Mouse (Mus musculus): ENCODE measurements around the gene Nudt19.

Nudt19 gene

GRCm38 (mm10) chr7:35556205-35556603, at the start of gene Nudt19:
Nudt19 (minus strand) TSS chr7:35556304.
- ChIA-PET POLR2A (interaction anchor here (0.6 to 7.8 kb wide), 17 partner anchors 10 to 205 kb away, joined by 3 to 54 read pairs (median 4); partner anchors contain the start of genes Ankrd27 (in 3 of the 4) and Rgs9bp (in 2 of the 4)), CTCF (interaction anchor here in 2 of 4 experiments (1.0 to 3.2 kb wide), 6 partner anchors 10 to 72 kb away, joined by 3 to 16 read pairs (median 5); partner anchors contain the start of gene Rgs9bp (in 1 of the 2))

GRCm38 (mm10) chr7:35602766-35603165, 46.7 kb upstream of the Nudt19 start:
- ChIA-PET POLR2A (interaction anchor here in 2 of 4 experiments (0.7 to 0.9 kb wide), 2 partner anchors 17 to 46 kb away, joined by 3 to 4 read pairs; partner anchors contain the start of gene Ankrd27 (in 1 of the 2)), CTCF (no interaction called here)

DNA sequence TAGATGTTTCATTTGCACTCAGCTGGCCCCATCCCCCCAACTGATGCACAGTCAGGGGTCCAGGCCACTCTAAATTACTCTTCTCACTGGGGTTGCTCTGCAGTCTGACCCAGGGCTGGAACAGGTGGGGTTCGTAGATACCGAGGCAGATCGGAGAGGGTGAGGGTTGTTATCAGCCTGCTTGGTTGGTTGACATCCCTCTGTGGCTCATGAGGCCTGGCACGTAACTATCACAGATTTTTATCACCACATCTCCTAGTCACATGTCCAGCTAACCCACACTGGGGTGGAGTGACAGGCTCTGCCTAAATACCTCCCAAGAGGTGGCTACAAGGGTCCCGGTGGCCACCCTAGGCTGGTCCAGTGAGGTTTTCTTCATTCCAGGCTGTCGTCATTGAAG, 45.0 kb upstream of the Nudt19 start:
- ChIA-PET POLR2A (interaction anchor here in 3 of 4 experiments (0.7 to 7.1 kb wide), 5 partner anchors 10 to 28 kb away, joined by 3 to 38 read pairs (median 3); partner anchors contain the start of genes Ankrd27 (in 2 of the 3) and Rgs9bp (in 2 of the 3)), CTCF (interaction anchor here in 3 of 4 experiments (0.5 to 1.7 kb wide), 3 partner anchors 28 to 78 kb away, joined by 6 to 8 read pairs (median 7); no protein-coding TSS in a partner anchor)

DNA sequence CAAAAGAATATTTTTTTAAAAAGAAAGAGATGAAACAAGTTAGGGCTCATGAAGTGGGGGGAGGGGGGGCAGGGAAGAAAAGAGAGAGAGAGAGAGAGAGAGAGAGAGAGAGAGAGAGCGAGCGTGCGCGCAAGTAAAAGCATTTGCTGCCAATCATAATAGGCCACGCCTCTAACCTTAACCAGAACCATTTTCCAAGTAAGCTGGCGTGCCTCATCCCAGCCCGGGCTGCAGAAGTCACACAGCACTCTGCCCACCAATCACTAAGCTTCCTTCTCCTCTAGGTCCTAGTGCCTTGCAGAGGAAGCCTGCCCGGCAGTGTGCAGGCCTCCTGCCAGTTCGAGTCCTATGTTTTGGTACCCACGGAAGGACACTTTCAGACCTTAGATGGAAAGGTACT, 43.9 kb upstream of the Nudt19 start:
- CTCF ChIA-PET = interaction anchor here (0.5 to 1.8 kb wide), 9 partner anchors 12 to 59 kb away, joined by 3 to 7 read pairs (median 4); no protein-coding TSS in a partner anchor
- POLR2A ChIA-PET = interaction anchor here in 3 of 4 experiments (0.6 to 7.1 kb wide), 8 partner anchors 14 to 233 kb away, joined by 3 to 38 read pairs (median 4); partner anchors contain the start of genes Ankrd27 (in 3 of the 3) and Rgs9bp (in 2 of the 3)

- POLR2A ChIA-PET = interaction anchor here in 3 of 4 experiments (0.6 to 7.1 kb wide), 5 partner anchors 13 to 117 kb away, joined by 3 to 38 read pairs (median 4); partner anchors contain the start of genes Ankrd27 (in 3 of the 3) and Rgs9bp (in 2 of the 3)
- CTCF ChIA-PET = interaction anchor here in 3 of 4 experiments (0.6 to 1.8 kb wide), 8 partner anchors 11 to 59 kb away, joined by 3 to 7 read pairs (median 4); no protein-coding TSS in a partner anchor
Measured at GRCm38 (mm10) chr7:35599492-35599891, 43.4 kb upstream of the Nudt19 start.

- POLR2A ChIA-PET = interaction anchor here in 2 of 4 experiments (1.0 to 7.1 kb wide), 6 partner anchors 9 to 11 kb away, joined by 4 to 38 read pairs (median 7); partner anchors contain the start of genes Ankrd27 (in 2 of the 2) and Rgs9bp (in 2 of the 2)
- CTCF ChIA-PET = interaction anchor here in 1 of 4 experiments (0.8 to 2.2 kb wide), 4 partner anchors 8 to 65 kb away, joined by 3 to 4 read pairs (median 4); partner anchors contain the start of genes Ankrd27 and Rgs9bp
Measured at GRCm38 (mm10) chr7:35594311-35594710, 38.2 kb upstream of the Nudt19 start.

DNA sequence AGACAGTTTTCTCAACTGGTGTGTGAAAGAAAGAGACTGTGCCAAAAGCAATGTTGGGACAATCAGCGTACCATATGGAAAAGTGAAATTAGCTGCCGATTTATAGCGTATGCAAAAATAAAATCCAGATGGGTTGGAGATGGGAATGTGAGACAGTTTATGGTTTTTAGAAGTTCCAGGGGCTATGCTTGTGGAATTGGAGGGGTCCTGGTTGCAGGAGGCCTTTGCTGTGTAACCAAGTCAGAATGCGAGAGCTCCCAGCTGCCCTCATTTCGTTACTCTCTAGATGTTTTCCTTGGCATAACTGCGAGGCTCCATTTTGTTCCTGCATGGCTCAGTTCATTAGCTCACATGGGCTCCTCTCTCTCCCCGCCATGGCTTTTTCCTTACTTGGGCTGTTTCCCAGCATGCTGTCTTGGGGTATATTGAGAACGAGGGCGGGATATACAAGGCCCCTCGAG, 34.7 kb upstream of the Nudt19 start:
- POLR2A ChIA-PET = interaction anchor here in 3 of 4 experiments (0.6 to 1.4 kb wide), 8 partner anchors 8 to 500 kb away, joined by 3 to 4 read pairs (median 3); no protein-coding TSS in a partner anchor
- CTCF ChIA-PET = interaction anchor here in 1 of 4 experiments (0.6 kb wide), 2 partner anchors 10 to 67 kb away, joined by 3 read pairs; no protein-coding TSS in a partner anchor

DNA sequence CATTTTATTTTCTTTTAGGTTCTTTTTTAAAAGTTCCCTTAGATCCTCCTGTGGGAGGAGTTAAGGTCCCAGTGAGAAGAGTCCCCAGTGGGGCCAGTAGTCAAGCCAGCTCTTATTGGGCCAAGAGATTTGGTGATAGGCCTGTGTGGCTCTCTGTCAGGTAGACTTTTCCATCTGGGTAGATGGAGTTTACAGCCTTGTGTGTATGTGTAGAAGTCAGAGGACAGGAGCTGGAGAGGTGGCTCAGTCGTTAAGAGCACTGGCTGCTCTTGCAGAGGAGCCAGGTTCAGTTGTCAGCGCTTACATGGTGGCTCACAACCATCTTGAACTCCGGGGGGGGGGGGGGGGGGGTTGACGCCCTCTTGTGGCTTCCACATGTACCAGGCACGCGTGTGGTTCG, 33.4 kb upstream of the Nudt19 start:
- ChIA-PET CTCF (interaction anchor here in 2 of 4 experiments (0.6 kb wide), 3 partner anchors 73 to 294 kb away, joined by 3 to 5 read pairs (median 4); no protein-coding TSS in a partner anchor), POLR2A (interaction anchor here in 2 of 4 experiments (0.6 to 1.4 kb wide), 3 partner anchors 46 to 1046 kb away, joined by 3 read pairs; no protein-coding TSS in a partner anchor)

GRCm38 (mm10) chr7:35588680-35589428, 32.8 kb upstream of the Nudt19 start:
- POLR2A ChIA-PET = interaction anchor here in 1 of 4 experiments (0.6 kb wide), 1 partner anchor 330 kb away, joined by 3 read pairs; no protein-coding TSS in a partner anchor
- CTCF ChIA-PET = interaction anchor here in 3 of 4 experiments (0.6 to 0.9 kb wide), 4 partner anchors 11 to 293 kb away, joined by 3 to 5 read pairs (median 4); no protein-coding TSS in a partner anchor

DNA sequence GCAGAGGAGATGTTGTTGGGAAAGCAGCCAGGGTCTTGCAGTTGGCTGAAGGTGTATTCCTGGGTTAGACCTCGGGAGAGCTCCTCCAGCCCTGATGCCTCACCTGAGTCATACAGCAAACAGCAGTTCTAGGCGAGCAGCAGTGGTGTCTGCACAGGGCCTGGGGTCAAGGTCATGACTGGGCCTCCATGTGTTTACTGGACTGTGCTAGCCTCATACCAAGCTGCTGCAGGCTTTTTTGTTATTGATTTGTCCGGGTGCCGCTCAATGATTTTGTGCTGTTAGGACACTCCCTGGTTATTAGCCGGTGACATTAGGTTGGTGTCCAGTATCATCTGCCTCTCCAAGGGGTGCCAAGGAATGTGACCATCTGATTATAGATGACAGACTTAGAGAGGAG, 31.6 kb upstream of the Nudt19 start:
- ChIA-PET POLR2A (interaction anchor here in 2 of 4 experiments (0.5 to 7.7 kb wide), 5 partner anchors 8 to 273 kb away, joined by 3 to 54 read pairs (median 3); partner anchors contain the start of genes Nudt19 (in 1 of the 2) and Rhpn2 (in 1 of the 2)), CTCF (interaction anchor here in 2 of 4 experiments (0.6 to 4.5 kb wide), 3 partner anchors 41 to 743 kb away, joined by 3 to 12 read pairs (median 5); no protein-coding TSS in a partner anchor)

DNA sequence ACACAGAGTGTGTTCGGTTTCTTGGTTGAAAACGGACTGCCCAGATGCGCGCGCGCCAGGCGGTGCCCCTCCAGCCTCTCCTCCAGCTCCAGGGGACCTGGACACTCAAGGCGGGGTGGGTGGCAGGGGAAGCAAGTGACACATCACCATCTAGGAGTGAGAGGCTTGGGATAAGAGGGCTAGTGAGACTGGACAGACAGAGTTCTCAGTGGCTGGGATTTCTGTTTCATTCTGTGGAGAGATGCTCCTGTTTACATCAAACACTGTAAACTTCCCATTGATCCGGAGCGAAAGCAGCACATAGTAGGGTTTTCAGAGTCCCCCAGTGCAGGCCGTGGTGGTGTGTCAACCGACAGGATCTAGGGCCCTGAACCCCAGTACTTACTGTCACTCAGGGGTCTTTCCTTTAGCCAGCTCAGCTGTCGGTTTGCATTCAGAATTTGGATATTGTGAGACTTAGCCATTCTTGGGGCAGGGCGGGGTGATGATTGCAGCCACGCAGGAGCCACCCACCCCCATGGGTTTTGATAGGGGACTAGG, 30.9 kb upstream of the Nudt19 start:
- ChIA-PET CTCF (interaction anchor here in 2 of 4 experiments (0.6 to 4.5 kb wide), 5 partner anchors 19 to 742 kb away, joined by 3 to 12 read pairs (median 4); no protein-coding TSS in a partner anchor), POLR2A (interaction anchor here in 3 of 4 experiments (0.5 to 7.7 kb wide), 24 partner anchors 8 to 293 kb away, joined by 3 to 54 read pairs (median 6); partner anchors contain the start of genes Nudt19 (in 2 of the 3) and Rhpn2 (in 1 of the 3))

GRCm38 (mm10) chr7:35586055-35586905, 30.2 kb upstream of the Nudt19 start, which contains the start of gene Ankrd27:
Ankrd27 (plus strand) TSS chr7:35586244.
- ChIA-PET POLR2A (interaction anchor here (0.6 to 7.7 kb wide), 67 partner anchors 8 to 1805 kb away, joined by 3 to 54 read pairs (median 4); partner anchors contain the start of genes Nudt19 (in 3 of the 4), Dpy19l3 (in 2 of the 4), Cebpa (in 1 of the 4) and Cep89 (in 1 of the 4)), CTCF (interaction anchor here in 3 of 4 experiments (0.7 to 4.5 kb wide), 16 partner anchors 9 to 317 kb away, joined by 3 to 16 read pairs (median 4); partner anchors contain the start of gene Rhpn2 (in 1 of the 3))

- CTCF ChIA-PET = interaction anchor here (0.6 to 4.5 kb wide), 25 partner anchors 10 to 320 kb away, joined by 3 to 16 read pairs (median 3); partner anchors contain the start of gene Rhpn2 (in 1 of the 4)
- POLR2A ChIA-PET = interaction anchor here (0.6 to 7.7 kb wide), 74 partner anchors 8 to 1806 kb away, joined by 3 to 54 read pairs (median 4); partner anchors contain the start of genes Nudt19 (in 3 of the 4), Dpy19l3 (in 2 of the 4), Cebpa (in 1 of the 4) and Cep89 (in 1 of the 4)
Measured at GRCm38 (mm10) chr7:35585191-35586054, 29.3 kb upstream of the Nudt19 start, which contains the start of gene Rgs9bp. Rgs9bp (minus strand) TSS chr7:35585582.

DNA sequence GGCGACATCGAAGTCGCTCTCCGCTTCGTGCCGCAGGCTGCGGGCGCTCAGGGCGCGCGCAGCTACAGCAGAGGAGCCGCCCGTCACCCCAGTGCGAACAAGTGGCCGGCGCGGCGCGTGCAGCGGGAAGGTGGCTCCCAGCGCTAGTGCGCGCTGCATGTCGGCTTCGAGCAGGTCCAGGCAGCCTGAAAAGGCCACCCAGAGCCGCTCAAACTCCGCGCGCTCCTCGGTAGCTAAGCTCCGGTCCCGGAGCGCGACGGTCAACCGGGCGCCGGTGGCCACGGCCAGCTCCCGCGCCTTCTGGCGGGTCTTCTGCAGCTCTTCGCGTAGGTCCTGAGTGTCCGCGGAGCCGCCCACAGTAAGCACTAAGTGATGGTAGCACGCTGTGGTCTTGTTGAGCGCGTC, 28.7 kb upstream of the Nudt19 start:
- ChIA-PET POLR2A (interaction anchor here in 3 of 4 experiments (0.6 to 7.7 kb wide), 44 partner anchors 8 to 997 kb away, joined by 3 to 54 read pairs (median 6); partner anchors contain the start of genes Nudt19 (in 3 of the 3), Cebpa (in 1 of the 3), Cep89 (in 1 of the 3) and Chst8 (in 1 of the 3)), CTCF (interaction anchor here (0.6 to 4.5 kb wide), 17 partner anchors 9 to 320 kb away, joined by 3 to 16 read pairs (median 4); no protein-coding TSS in a partner anchor)

Data from embryonic stem cell, embryonic (primary cell).